Mouse (Mus musculus): ENCODE measurements at regions not wholly inside any gene's neighbourhood (a gene's known extent, or its start where the extent isn't known, plus 50 kb on each side); places are given as distances from the start of the nearest gene placed in this dataset.

DNA sequence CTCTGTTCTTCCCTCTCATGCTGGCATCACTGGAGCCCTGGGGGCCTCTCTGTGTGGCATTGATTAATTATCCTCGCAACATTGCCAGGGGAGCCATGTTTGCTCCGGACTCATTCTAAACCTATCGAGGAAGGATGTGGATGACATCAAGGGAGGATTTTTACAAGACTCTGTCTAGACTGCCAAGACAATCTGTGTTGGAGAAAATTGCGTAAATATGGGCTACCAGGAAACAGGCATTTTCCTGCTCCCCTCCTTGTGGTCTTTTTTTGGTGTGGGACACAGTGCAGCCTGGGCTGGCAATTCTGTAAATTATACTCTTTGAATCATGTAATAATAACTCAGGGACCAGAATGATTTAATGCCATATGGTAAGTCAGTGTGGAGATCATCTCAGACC lies 114.5 kb upstream of the Ifne start:
- Histone ChIP-seq H3K4me1 (ENCODE audit: control insufficient read depth, insufficient read depth, low read length) (no peaks in the 10 kb centered on the region), H3K36me3 (ENCODE audit: control insufficient read depth, insufficient read depth, low read length) (no peaks in the 10 kb centered on the region), H3K4me3 (ENCODE audit: low read length) (no peak overlapping the region), H3K4me2 (replicated peaks; ENCODE audit: low read depth, low read length) (no peak overlapping the region), H3K9me3 (ENCODE audit: control insufficient read depth, low read length) (no peaks in the 10 kb centered on the region), H3K27me3 (ENCODE audit: control insufficient read depth, insufficient read depth, low read length) (no peaks in the 10 kb centered on the region), H3K9ac (ENCODE audit: low read depth, low read length) (no peak overlapping the region), H3K27ac (ENCODE audit: low read depth, low read length) (no peak overlapping the region)
- 72% methylated on average over 4 of the region's 4 CpGs for WGBS
- ATAC-seq (ENCODE audit: low FRiP score, low TSS enrichment) = no peak

DNA sequence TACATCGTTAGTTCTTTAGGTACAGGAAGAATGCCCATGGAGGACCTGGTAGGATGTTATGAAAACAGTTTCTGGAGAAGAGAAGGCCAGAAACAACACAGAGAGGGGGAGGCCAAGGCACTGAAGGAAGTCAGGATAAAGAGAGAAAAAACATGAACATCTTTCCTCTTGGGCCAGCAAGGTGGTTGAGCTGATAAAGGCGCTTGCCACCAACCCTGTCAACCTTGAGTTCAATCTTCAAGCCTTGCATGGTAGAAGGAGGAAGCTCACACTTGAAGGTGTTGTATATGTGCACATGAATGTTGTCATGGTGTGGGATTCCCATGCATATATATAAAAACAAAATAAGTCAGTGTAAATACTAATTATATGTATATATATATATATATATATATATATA lies 112.5 kb upstream of the Ifne start:
- Histone ChIP-seq H3K9me3 (ENCODE audit: control insufficient read depth, low read length) (no peaks in the 10 kb centered on the region), H3K4me2 (replicated peaks; ENCODE audit: low read depth, low read length) (no peak overlapping the region), H3K27ac (ENCODE audit: low read depth, low read length) (no peak overlapping the region), H3K4me3 (ENCODE audit: low read length) (no peak overlapping the region), H3K27me3 (ENCODE audit: control insufficient read depth, insufficient read depth, low read length) (no peaks in the 10 kb centered on the region), H3K9ac (ENCODE audit: low read depth, low read length) (no peak overlapping the region), H3K36me3 (ENCODE audit: control insufficient read depth, insufficient read depth, low read length) (no peaks in the 10 kb centered on the region), H3K4me1 (ENCODE audit: control insufficient read depth, insufficient read depth, low read length) (no peaks in the 10 kb centered on the region)
- no peak for ATAC-seq (ENCODE audit: low FRiP score, low TSS enrichment)
- 82% methylated on average over 2 of the region's 2 CpGs for WGBS

DNA sequence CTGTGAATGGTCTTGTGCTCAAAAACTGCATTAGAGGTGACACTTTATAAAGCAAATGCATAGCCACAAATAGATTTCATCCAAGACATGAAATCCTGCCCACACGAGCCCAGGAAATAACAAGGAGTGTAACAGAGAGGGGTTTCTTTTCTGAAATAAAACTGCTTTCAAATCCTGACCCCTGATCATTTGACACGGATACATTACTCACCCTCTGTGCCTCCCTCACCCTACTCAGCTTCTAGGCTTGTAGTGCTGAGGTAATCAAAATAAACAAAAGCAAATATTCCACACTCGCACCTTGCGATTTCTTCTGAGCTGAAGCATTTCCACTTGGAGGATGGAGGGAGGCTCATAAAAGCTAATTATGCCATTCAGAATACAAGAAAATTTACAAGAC lies 108.4 kb upstream of the Ifne start:
- no peak overlapping the region for H3K9ac ChIP-seq (ENCODE audit: low read depth, low read length)
- no peak overlapping the region for H3K4me2 ChIP-seq (replicated peaks; ENCODE audit: low read depth, low read length)
- no peaks in the 10 kb centered on the region for H3K27me3 ChIP-seq (ENCODE audit: control insufficient read depth, insufficient read depth, low read length)
- H3K4me1 ChIP-seq (ENCODE audit: control insufficient read depth, insufficient read depth, low read length) = no peaks in the 10 kb centered on the region
- H3K4me3 ChIP-seq (ENCODE audit: low read length) = no peak overlapping the region
- H3K27ac ChIP-seq (ENCODE audit: low read depth, low read length) = no peak overlapping the region
- ATAC-seq (ENCODE audit: low FRiP score, low TSS enrichment) = peak; percentile 55; the same call in 1 of the 2 replicates
- H3K36me3 ChIP-seq (ENCODE audit: control insufficient read depth, insufficient read depth, low read length) = no peaks in the 10 kb centered on the region
- no peaks in the 10 kb centered on the region for H3K9me3 ChIP-seq (ENCODE audit: control insufficient read depth, low read length)
- 15% methylated on average over 4 of the region's 4 CpGs for WGBS

DNA sequence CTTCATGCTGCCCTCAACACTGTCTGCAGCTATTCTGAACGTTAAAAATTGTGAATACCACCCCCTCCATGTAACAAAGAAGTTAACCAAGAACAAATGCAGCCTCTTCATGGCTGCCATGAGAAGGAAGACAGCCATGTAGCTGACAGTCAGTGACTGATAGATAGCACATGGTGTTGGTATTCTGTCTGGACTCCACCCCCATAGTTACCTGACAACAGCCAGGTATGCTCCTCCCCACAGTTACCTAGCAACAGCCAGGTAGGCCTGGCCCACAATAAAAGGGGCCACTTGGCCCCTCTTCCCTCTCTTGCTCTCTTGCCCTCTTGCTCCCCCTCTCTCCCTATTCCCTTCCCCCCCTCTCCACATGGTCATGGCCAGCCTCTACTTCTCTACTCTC lies 107.1 kb upstream of the Ifne start:
- ATAC-seq (ENCODE audit: low FRiP score, low TSS enrichment) = no peak
- no peaks in the 10 kb centered on the region for H3K27me3 ChIP-seq (ENCODE audit: control insufficient read depth, insufficient read depth, low read length)
- H3K9me3 ChIP-seq (ENCODE audit: control insufficient read depth, low read length) = no peaks in the 10 kb centered on the region
- WGBS = 77% methylated on average over 1 of the region's 1 CpGs
- H3K4me2 ChIP-seq (replicated peaks; ENCODE audit: low read depth, low read length) = no peak overlapping the region
- H3K27ac ChIP-seq (ENCODE audit: low read depth, low read length) = no peak overlapping the region
- H3K4me1 ChIP-seq (ENCODE audit: control insufficient read depth, insufficient read depth, low read length) = no peaks in the 10 kb centered on the region
- no peak overlapping the region for H3K9ac ChIP-seq (ENCODE audit: low read depth, low read length)
- H3K36me3 ChIP-seq (ENCODE audit: control insufficient read depth, insufficient read depth, low read length) = no peaks in the 10 kb centered on the region
- H3K4me3 ChIP-seq (ENCODE audit: low read length) = no peak overlapping the region

DNA sequence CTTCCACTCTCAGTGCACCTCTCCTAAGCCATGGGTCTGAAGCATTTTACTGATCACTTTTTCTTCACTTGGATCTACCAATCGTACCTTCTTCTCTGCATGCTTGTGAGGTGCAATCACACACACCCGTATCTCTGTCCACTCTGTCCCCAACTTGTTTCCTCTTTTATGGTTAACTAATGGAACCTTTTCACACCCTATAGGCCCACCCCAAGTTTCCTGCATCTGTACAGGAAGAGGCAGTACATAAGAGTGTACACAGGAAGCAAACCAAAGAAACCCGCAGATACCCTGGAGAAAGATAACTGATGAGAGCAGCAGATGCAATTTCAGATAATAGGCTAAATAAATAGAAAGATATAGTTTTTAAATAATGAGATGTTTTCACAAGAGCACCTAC lies 102.5 kb upstream of the Ifne start:
- H3K27ac ChIP-seq (ENCODE audit: low read depth, low read length) = no peak overlapping the region

DNA sequence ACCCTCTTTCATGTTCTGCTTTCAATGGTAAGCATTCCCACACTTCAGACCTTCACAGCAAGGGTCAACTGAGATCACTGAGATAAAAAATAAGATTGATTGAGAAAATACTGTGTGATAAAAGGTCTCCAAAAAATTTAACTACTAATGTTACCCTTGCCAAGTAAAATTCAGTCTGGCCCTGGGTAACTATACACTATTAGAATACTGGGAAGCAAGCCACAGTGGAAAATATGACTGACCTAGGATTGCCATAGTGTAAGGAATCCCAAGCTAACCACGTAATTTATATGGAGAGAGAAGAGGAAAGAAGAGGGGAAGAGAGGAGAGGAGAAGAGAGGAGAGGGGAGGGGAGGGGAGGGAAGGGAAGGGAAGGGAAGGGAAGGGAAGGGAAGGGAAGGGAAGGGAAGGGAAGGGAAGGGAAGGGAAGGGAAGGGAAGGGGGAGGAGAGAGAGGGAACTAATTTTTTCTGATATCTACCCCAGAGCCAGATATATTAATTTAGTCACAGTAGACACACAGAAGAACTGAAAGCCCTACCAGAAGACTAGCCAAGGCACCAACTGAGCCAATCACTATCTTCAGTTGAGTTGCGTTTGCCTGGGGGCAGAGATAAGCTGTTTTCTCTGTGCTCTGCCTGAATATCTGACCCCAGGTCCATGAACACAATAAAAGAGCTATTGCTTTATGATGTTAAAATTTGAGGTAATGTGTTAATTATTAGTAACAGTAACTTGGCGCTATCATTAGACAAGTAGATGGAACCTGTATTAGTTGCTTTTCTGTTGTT lies 97.3 kb upstream of the Ifne start:
- ATAC-seq (ENCODE audit: low FRiP score, low TSS enrichment) = no peak
- no peak overlapping the region for H3K9ac ChIP-seq (ENCODE audit: low read depth, low read length)
- no peaks in the 10 kb centered on the region for H3K9me3 ChIP-seq (ENCODE audit: control insufficient read depth, low read length)
- no peaks in the 10 kb centered on the region for H3K27me3 ChIP-seq (ENCODE audit: control insufficient read depth, insufficient read depth, low read length)
- no peak overlapping the region for H3K27ac ChIP-seq (ENCODE audit: low read depth, low read length)
- H3K4me1 ChIP-seq (ENCODE audit: control insufficient read depth, insufficient read depth, low read length) = no peaks in the 10 kb centered on the region
- 81% methylated on average over 3 of the region's 3 CpGs for WGBS
- H3K4me3 ChIP-seq (ENCODE audit: low read length) = no peak overlapping the region
- no peaks in the 10 kb centered on the region for H3K36me3 ChIP-seq (ENCODE audit: control insufficient read depth, insufficient read depth, low read length)
- H3K4me2 ChIP-seq (replicated peaks; ENCODE audit: low read depth, low read length) = no peak overlapping the region

More for the DNA sequence above, 102.5 kb upstream of the Ifne start:
- no peaks in the 10 kb centered on the region for H3K9me3 ChIP-seq (ENCODE audit: control insufficient read depth, low read length)
- no peaks in the 10 kb centered on the region for H3K4me1 ChIP-seq (ENCODE audit: control insufficient read depth, insufficient read depth, low read length)
- no peak for ATAC-seq (ENCODE audit: low FRiP score, low TSS enrichment)
- 76% methylated on average over 3 of the region's 3 CpGs for WGBS
- H3K27me3 ChIP-seq (ENCODE audit: control insufficient read depth, insufficient read depth, low read length) = no peaks in the 10 kb centered on the region
- H3K36me3 ChIP-seq (ENCODE audit: control insufficient read depth, insufficient read depth, low read length) = no peaks in the 10 kb centered on the region
- no peak overlapping the region for H3K4me2 ChIP-seq (replicated peaks; ENCODE audit: low read depth, low read length)
- H3K9ac ChIP-seq (ENCODE audit: low read depth, low read length) = no peak overlapping the region
- no peak overlapping the region for H3K4me3 ChIP-seq (ENCODE audit: low read length)

DNA sequence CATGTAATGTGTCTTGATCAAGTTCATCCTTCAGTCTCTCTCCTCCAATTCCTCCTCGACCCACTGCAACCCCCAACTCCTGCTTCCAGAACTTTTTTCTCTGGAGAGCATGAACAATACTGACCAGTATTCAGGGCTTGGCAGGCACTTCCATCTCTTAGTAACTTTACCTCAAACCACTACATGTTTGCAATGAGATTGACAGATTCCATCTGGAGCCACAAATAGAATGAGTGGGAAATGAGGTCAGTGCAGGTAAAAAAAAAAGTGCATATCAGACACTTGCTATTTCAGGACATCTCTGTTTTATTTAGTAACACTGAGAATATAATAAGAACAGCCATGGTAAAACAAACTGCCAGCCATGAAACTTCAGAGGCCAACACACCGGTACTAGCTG lies 94.5 kb upstream of the Ifne start:
- Histone ChIP-seq H3K27ac (ENCODE audit: low read depth, low read length) (no peak overlapping the region), H3K4me1 (ENCODE audit: control insufficient read depth, insufficient read depth, low read length) (no peaks in the 10 kb centered on the region), H3K9ac (ENCODE audit: low read depth, low read length) (no peak overlapping the region), H3K4me3 (ENCODE audit: low read length) (no peak overlapping the region), H3K4me2 (replicated peaks; ENCODE audit: low read depth, low read length) (no peak overlapping the region), H3K9me3 (ENCODE audit: control insufficient read depth, low read length) (no peaks in the 10 kb centered on the region), H3K36me3 (ENCODE audit: control insufficient read depth, insufficient read depth, low read length) (no peaks in the 10 kb centered on the region), H3K27me3 (ENCODE audit: control insufficient read depth, insufficient read depth, low read length) (no peaks in the 10 kb centered on the region)
- WGBS = 78% methylated on average over 2 of the region's 2 CpGs
- no peak for ATAC-seq (ENCODE audit: low FRiP score, low TSS enrichment)

DNA sequence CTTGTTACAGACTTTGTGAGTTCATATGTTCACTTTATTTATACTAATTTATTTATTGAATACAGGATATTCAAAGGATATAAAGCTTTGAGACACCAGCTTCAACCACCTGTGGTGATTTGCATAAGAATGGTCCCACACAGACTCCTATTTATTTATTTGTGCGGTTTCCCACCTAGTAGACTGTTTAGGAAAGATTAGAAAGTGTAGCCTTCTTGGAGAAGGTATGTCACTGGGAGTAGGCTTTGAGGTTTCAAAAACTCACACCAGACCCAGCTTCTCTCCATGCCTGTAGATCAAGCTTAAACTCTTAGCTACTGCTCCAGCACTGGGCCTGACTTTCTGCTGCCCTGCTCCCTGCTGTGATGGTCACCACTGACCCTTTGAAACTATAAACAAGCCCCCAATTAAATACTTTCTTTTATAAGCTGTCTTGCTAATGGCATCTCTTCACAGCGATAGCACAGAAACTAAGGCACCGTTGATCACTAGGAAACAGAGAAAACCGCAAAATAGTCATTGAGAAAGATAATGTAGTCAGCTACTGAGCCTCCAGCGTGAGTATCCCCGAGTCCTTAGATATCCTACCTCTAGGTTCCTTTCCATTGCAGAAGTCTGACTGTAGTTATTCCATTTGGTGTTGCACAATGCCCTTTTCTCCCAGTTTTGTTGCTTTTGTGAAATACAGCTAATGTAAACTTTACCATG lies 89.3 kb upstream of the Ifne start:
- 56% methylated on average over 6 of the region's 6 CpGs for WGBS
- Histone ChIP-seq H3K4me1 (ENCODE audit: control insufficient read depth, insufficient read depth, low read length) (no peaks in the 10 kb centered on the region), H3K27me3 (ENCODE audit: control insufficient read depth, insufficient read depth, low read length) (no peaks in the 10 kb centered on the region), H3K27ac (ENCODE audit: low read depth, low read length) (no peak overlapping the region), H3K9me3 (ENCODE audit: control insufficient read depth, low read length) (no peaks in the 10 kb centered on the region), H3K9ac (ENCODE audit: low read depth, low read length) (no peak overlapping the region), H3K36me3 (ENCODE audit: control insufficient read depth, insufficient read depth, low read length) (no peaks in the 10 kb centered on the region), H3K4me2 (replicated peaks; ENCODE audit: low read depth, low read length) (no peak overlapping the region), H3K4me3 (ENCODE audit: low read length) (no peak overlapping the region)
- ATAC-seq (ENCODE audit: low FRiP score, low TSS enrichment) = no peak

DNA sequence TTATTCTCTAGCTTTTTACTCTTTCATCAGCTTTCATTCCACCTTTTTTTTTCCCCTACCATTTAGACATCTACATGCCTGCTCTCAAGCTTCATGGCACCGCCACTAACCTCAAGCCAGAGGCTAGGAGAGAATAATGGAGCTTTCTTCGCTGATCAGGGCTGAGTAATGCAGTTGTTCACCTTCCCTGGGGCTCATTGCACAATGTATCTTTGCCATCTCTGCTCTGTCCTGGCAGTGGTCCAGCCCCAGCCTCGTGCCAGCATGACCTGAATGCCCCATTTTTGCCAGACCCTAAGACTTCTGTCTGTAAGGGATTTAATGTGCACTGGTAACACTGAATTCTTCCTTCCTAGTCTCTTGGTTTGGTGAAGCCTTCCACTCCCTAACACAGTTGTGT lies 79.6 kb upstream of the Ifne start:
- Histone ChIP-seq H3K4me2 (replicated peaks; ENCODE audit: low read depth, low read length) (no peak overlapping the region), H3K9me3 (ENCODE audit: control insufficient read depth, low read length) (no peaks in the 10 kb centered on the region), H3K27me3 (ENCODE audit: control insufficient read depth, insufficient read depth, low read length) (no peaks in the 10 kb centered on the region; the same call in none of the 2 replicates), H3K4me1 (ENCODE audit: control insufficient read depth, insufficient read depth, low read length) (no peaks in the 10 kb centered on the region), H3K27ac (ENCODE audit: low read depth, low read length) (no peak overlapping the region), H3K4me3 (ENCODE audit: low read length) (no peak overlapping the region), H3K36me3 (ENCODE audit: control insufficient read depth, insufficient read depth, low read length) (no peaks in the 10 kb centered on the region), H3K9ac (ENCODE audit: low read depth, low read length) (no peak overlapping the region)
- WGBS = 71% methylated on average over 3 of the region's 3 CpGs
- no peak for ATAC-seq (ENCODE audit: low FRiP score, low TSS enrichment)

All from kidney, embryonic 14.5 days (tissue).